Mouse (Mus musculus): ENCODE measurements around the gene Ly6g6c. TPM values are rescaled to one million over a fixed set of nuclear protein-coding genes. Genes with fewer than 3 reads are reported as not detected.

The Ly6g6c gene
- polyA plus RNA-seq, 1 experiment from 2014 or later, result 0.24 TPM

DNA sequence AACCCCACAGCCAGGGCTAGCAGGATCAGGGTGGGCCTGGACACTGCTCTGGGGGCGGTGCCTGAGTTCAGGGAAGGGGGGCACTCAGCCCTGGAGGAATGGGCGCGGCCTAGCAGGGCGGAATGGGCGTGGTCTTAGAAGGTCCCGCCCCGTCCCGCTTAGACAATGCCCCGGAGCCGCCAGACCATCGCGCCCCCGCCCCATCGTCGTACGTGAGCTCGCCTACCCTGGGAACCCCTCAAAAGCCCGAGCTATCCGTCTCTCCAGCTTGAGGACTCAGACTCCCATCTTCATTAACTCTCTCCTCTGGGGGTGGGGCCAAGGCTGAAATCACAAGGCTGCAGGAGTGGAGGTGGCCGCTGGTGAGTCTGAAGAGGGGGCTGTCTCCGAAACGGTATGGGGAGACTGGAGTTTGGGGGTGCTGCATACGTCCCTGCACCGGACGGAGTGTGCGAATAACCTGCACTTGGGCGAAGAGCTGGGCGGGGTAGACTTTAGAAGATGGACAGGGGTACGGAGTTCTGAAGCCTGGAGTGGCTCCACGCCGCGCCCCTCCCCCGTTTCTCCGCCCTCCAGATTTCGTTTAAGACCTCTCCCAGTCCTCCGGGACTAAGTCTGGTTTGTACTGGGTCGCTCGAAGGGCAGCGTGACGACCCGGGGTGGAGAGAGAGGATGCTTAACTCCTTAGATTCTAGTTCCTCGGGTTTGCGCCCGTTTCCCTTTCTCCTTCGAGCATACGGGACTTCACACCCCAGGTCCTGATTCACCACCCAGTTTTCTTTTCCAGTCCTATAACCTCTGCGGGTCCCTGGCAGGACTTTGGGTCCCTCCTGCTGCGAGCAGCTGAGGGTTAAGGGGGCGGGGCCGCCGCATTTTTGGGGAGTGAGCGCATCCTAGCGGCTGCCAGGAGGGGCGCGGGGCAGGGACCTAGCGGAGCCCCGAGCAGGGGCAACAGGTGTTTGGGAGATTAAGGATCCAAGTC, 6.0 kb upstream of the Ly6g6c start, which contains the start of gene Ddah2:
TSS of gene Ddah2 (plus strand) at position 125 of the 982 bp plus-strand sequence.
- peak within 1 kb of the TSS; percentile 60 for H3K4me3 ChIP-seq (ENCODE audit: low read depth, low read length)
- ATAC-seq (ENCODE audit: low read depth), result peak; percentile 77
- H3K4me1 ChIP-seq (ENCODE audit: control insufficient read depth, low read depth, low read length), result peaks cover 39% of the 10 kb centered on the region
- WGBS (ENCODE audit: insufficient replicate concordance), result under 1% methylated on average over 57 of the region's 57 CpGs
- no peaks in the 10 kb centered on the region for H3K9me3 ChIP-seq (replicated peaks; ENCODE audit: control insufficient read depth, low read length)
- H3K4me2 ChIP-seq (ENCODE audit: low read depth, low read length), result peak within 1 kb of the TSS; percentile 85
- peak within 1 kb of the TSS; percentile 59 for H3K9ac ChIP-seq (ENCODE audit: low read depth, low read length)
- peaks cover 19% of the 10 kb centered on the region for H3K27me3 ChIP-seq (ENCODE audit: control insufficient read depth, insufficient read depth, low read depth, low read length)
- H3K36me3 ChIP-seq (ENCODE audit: control insufficient read depth, insufficient read depth), result peaks cover 22% of the 10 kb centered on the region
- H3K27ac ChIP-seq (ENCODE audit: low read length), result peak within 1 kb of the TSS; percentile 52

DNA sequence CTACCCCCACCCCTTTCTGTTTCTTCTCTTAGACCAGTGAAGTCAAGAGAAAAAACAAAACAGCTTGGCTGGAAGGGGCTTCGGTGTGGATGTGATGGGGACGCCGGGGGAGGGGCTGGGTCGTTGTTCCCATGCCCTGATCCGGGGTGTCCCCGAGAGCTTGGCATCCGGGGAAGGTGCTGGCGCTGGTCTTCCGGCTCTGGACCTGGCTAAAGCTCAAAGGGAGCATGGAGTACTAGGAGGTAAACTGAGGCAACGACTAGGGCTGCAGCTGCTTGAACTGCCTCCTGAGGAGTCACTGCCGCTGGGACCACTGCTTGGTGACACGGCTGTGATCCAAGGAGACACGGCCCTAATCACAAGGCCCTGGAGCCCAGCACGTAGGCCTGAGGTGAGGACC, 5.1 kb upstream of the Ly6g6c start:
- ATAC-seq (ENCODE audit: low read depth), result no peak
- 42% methylated on average over 14 of the region's 14 CpGs for WGBS (ENCODE audit: insufficient replicate concordance)
- Histone ChIP-seq H3K9me3 (replicated peaks; ENCODE audit: control insufficient read depth, low read length) (no peaks in the 10 kb centered on the region), H3K4me2 (ENCODE audit: low read depth, low read length) (peak overlapping the region; percentile 85), H3K4me1 (ENCODE audit: control insufficient read depth, low read depth, low read length) (peaks cover 46% of the 10 kb centered on the region), H3K27me3 (ENCODE audit: control insufficient read depth, insufficient read depth, low read depth, low read length) (peaks cover 27% of the 10 kb centered on the region), H3K27ac (ENCODE audit: low read length) (no peak overlapping the region), H3K9ac (ENCODE audit: low read depth, low read length) (no peak overlapping the region), H3K4me3 (ENCODE audit: low read depth, low read length) (peak overlapping the region; percentile 60), H3K36me3 (ENCODE audit: control insufficient read depth, insufficient read depth) (peaks cover 16% of the 10 kb centered on the region)

DNA sequence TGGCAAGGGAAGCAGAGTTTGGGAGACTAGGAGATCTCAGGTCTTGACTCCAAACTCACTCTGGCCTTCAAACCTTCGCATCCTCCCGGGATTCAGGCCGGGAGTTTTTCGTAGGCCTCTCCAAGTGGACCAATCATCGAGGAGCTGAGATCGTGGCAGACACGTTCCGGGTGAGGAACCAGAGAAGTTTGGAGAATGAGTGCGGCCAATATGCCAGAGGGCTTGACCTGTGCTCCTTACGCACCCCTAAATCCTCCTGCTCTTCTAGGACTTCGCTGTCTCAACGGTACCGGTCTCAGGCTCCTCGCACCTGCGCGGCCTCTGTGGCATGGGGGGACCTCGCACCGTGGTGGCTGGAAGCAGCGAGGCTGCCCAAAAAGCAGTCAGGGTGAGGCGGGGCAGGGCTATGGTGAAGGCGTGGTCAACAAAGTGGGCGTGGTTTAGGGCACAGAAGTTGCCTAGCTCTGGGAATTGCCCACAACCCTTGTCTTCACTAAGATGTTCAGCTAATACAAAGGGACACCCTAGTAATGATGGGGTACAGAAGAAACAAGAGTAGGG, 4.4 kb upstream of the Ly6g6c start:
- H3K4me1 ChIP-seq (ENCODE audit: control insufficient read depth, low read depth, low read length), result peaks cover 50% of the 10 kb centered on the region
- H3K4me3 ChIP-seq (ENCODE audit: low read depth, low read length), result no peak overlapping the region
- peaks cover 11% of the 10 kb centered on the region for H3K36me3 ChIP-seq (ENCODE audit: control insufficient read depth, insufficient read depth)
- H3K27ac ChIP-seq (ENCODE audit: low read length), result no peak overlapping the region
- H3K27me3 ChIP-seq (ENCODE audit: control insufficient read depth, insufficient read depth, low read depth, low read length), result peaks cover 35% of the 10 kb centered on the region
- H3K9ac ChIP-seq (ENCODE audit: low read depth, low read length), result no peak overlapping the region
- 0 out of 2 replicates have a peak overlapping the region, but pooled peaks have one; percentile 8 for H3K4me2 ChIP-seq (ENCODE audit: low read depth, low read length)
- H3K9me3 ChIP-seq (replicated peaks; ENCODE audit: control insufficient read depth, low read length), result no peaks in the 10 kb centered on the region
- 67% methylated on average over 22 of the region's 22 CpGs for WGBS (ENCODE audit: insufficient replicate concordance)
- ATAC-seq (ENCODE audit: low read depth), result no peak

DNA sequence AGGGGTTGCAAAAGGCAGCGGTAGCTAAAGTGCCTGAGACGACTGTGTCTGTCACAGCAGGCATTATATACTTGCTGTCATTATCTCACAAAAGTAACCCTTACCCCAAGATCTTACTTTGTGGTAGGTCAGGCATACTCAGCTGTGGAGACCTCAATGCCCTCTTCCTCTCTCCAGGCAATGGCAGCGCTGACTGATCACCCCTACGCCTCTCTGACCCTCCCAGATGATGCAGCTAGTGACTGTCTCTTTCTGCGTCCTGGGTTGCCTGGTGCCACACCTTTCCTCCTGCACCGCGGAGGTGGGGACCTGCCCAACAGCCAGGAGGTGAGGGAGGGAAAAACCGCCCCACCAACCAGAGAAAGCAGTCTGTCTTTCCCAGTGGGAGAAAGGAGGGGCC, 3.9 kb upstream of the Ly6g6c start:
- Histone ChIP-seq H3K4me2 (ENCODE audit: low read depth, low read length) (no peak overlapping the region), H3K4me1 (ENCODE audit: control insufficient read depth, low read depth, low read length) (peaks cover 51% of the 10 kb centered on the region), H3K27me3 (ENCODE audit: control insufficient read depth, insufficient read depth, low read depth, low read length) (peaks cover 40% of the 10 kb centered on the region), H3K9ac (ENCODE audit: low read depth, low read length) (no peak overlapping the region), H3K4me3 (ENCODE audit: low read depth, low read length) (no peak overlapping the region), H3K9me3 (replicated peaks; ENCODE audit: control insufficient read depth, low read length) (no peaks in the 10 kb centered on the region), H3K27ac (ENCODE audit: low read length) (no peak overlapping the region), H3K36me3 (ENCODE audit: control insufficient read depth, insufficient read depth) (peaks cover 6% of the 10 kb centered on the region)
- WGBS (ENCODE audit: insufficient replicate concordance), result 76% methylated on average over 8 of the region's 8 CpGs
- ATAC-seq (ENCODE audit: low read depth), result no peak

- H3K27ac ChIP-seq (ENCODE audit: low read length), result no peak overlapping the region
- WGBS (ENCODE audit: insufficient replicate concordance), result 70% methylated on average over 3 of the region's 3 CpGs
- no peak overlapping the region for H3K4me2 ChIP-seq (ENCODE audit: low read depth, low read length)
- peaks cover under 1% of the 10 kb centered on the region for H3K36me3 ChIP-seq (ENCODE audit: control insufficient read depth, insufficient read depth)
- peaks cover 60% of the 10 kb centered on the region for H3K27me3 ChIP-seq (ENCODE audit: control insufficient read depth, insufficient read depth, low read depth, low read length)
- no peak overlapping the region for H3K9ac ChIP-seq (ENCODE audit: low read depth, low read length)
- no peak overlapping the region for H3K4me3 ChIP-seq (ENCODE audit: low read depth, low read length)
- no peak for ATAC-seq (ENCODE audit: low read depth)
- no peaks in the 10 kb centered on the region for H3K9me3 ChIP-seq (replicated peaks; ENCODE audit: control insufficient read depth, low read length)
- H3K4me1 ChIP-seq (ENCODE audit: control insufficient read depth, low read depth, low read length), result peaks cover 44% of the 10 kb centered on the region
Measured at GRCm38 (mm10) chr17:35063466-35063865, 1.7 kb upstream of the Ly6g6c start.

GRCm38 (mm10) chr17:35064378-35064877, 760 bp upstream of the Ly6g6c start:
- no peak for ATAC-seq (ENCODE audit: low read depth)

GRCm38 (mm10) chr17:35066084-35066483, 896 bp downstream of the Ly6g6c start, which contains the start of gene Mpig6b:
Mpig6b (minus strand) TSS chr17:35066184.
- no peak for ATAC-seq (ENCODE audit: low read depth)
- 35% methylated on average over 10 of the region's 10 CpGs for WGBS (ENCODE audit: insufficient replicate concordance)
- no peak within 1 kb of the TSS for H3K9ac ChIP-seq (ENCODE audit: low read depth, low read length)

More at GRCm38 (mm10) chr17:35064378-35064877, 760 bp upstream of the Ly6g6c start:
- Histone ChIP-seq H3K36me3 (ENCODE audit: control insufficient read depth, insufficient read depth) (no peaks in the 10 kb centered on the region), H3K4me2 (ENCODE audit: low read depth, low read length) (peak overlapping the region; percentile 64), H3K9me3 (replicated peaks; ENCODE audit: control insufficient read depth, low read length) (no peaks in the 10 kb centered on the region), H3K27me3 (ENCODE audit: control insufficient read depth, insufficient read depth, low read depth, low read length) (peaks cover 65% of the 10 kb centered on the region), H3K9ac (ENCODE audit: low read depth, low read length) (no peak overlapping the region), H3K4me3 (ENCODE audit: low read depth, low read length) (peak overlapping the region; percentile 52; the same call in 1 of the 2 replicates), H3K4me1 (ENCODE audit: control insufficient read depth, low read depth, low read length) (peaks cover 35% of the 10 kb centered on the region), H3K27ac (ENCODE audit: low read length) (no peak overlapping the region)
- WGBS (ENCODE audit: insufficient replicate concordance), result 27% methylated on average over 10 of the region's 10 CpGs

DNA sequence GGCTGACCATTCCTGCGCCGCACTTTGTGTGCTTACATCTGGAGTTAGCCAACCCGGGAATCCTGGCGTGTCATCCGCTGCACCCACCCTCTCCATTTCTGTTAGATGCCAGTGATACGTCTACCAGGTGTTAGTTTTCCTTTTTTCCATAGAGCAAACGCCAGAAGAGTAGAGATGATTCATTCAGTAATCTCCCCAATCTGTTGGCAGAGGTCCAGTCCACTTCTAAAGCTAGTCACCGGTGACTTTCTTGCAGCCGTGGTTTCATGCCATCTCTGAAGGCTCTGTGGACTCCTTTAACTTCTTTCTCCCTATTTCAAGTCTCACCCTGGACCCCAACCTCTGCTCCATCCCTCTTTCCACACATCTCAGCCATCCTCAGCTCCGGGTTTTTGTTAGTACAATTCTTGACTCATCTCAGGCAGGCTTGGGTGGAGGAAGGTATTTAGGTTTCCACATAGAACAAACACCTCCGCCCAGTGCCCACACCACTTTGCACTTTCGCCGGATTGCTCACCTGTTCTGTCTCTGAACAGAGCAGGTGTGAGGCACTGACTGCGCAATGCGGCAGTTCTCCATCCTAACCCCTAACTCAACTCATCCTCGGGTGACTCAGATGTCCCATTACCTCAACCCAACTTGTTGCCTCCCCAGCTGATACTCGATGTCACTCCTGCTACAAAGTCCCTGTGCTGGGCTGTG, 3.2 kb downstream of the Ly6g6c start:
- peaks cover 19% of the 10 kb centered on the region for H3K4me1 ChIP-seq (ENCODE audit: control insufficient read depth, low read depth, low read length)
- no peaks in the 10 kb centered on the region for H3K36me3 ChIP-seq (ENCODE audit: control insufficient read depth, insufficient read depth)
- H3K27ac ChIP-seq (ENCODE audit: low read length), result no peak overlapping the region
- no peak overlapping the region for H3K9ac ChIP-seq (ENCODE audit: low read depth, low read length)
- no peak overlapping the region for H3K4me3 ChIP-seq (ENCODE audit: low read depth, low read length)
- 66% methylated on average over 17 of the region's 17 CpGs for WGBS (ENCODE audit: insufficient replicate concordance)
- ATAC-seq (ENCODE audit: low read depth), result no peak
- no peaks in the 10 kb centered on the region for H3K9me3 ChIP-seq (replicated peaks; ENCODE audit: control insufficient read depth, low read length)
- no peak overlapping the region for H3K4me2 ChIP-seq (ENCODE audit: low read depth, low read length)
- H3K27me3 ChIP-seq (ENCODE audit: control insufficient read depth, insufficient read depth, low read depth, low read length), result peaks cover 55% of the 10 kb centered on the region

More at GRCm38 (mm10) chr17:35066084-35066483, 896 bp downstream of the Ly6g6c start, which contains the start of gene Mpig6b:
- Histone ChIP-seq H3K27ac (ENCODE audit: low read length) (no peak within 1 kb of the TSS), H3K4me3 (ENCODE audit: low read depth, low read length) (peak within 1 kb of the TSS; percentile 52), H3K4me1 (ENCODE audit: control insufficient read depth, low read depth, low read length) (peaks cover 19% of the 10 kb centered on the region), H3K9me3 (replicated peaks; ENCODE audit: control insufficient read depth, low read length) (no peaks in the 10 kb centered on the region), H3K27me3 (ENCODE audit: control insufficient read depth, insufficient read depth, low read depth, low read length) (peaks cover 61% of the 10 kb centered on the region), H3K4me2 (ENCODE audit: low read depth, low read length) (peak within 1 kb of the TSS; percentile 64), H3K36me3 (ENCODE audit: control insufficient read depth, insufficient read depth) (no peaks in the 10 kb centered on the region)

Data from liver, embryonic 16.5 days (tissue).